Mouse (Mus musculus): ENCODE measurements around the gene Prdm5. TPM values are rescaled to one million over a fixed set of nuclear protein-coding genes. Genes with fewer than 3 reads are reported as not detected.

Prdm5 gene
- total RNA-seq (2021) = 10 to 100 TPM in 1 of 2 experiments, 1 to 10 TPM in 1; 9.5 to 10.2 TPM
- long read RNA-seq, partial matches to known transcripts = 0 of 3 reads
- long read RNA-seq, other reads (novel, unspliced or antisense) = 2 of 3 reads

DNA sequence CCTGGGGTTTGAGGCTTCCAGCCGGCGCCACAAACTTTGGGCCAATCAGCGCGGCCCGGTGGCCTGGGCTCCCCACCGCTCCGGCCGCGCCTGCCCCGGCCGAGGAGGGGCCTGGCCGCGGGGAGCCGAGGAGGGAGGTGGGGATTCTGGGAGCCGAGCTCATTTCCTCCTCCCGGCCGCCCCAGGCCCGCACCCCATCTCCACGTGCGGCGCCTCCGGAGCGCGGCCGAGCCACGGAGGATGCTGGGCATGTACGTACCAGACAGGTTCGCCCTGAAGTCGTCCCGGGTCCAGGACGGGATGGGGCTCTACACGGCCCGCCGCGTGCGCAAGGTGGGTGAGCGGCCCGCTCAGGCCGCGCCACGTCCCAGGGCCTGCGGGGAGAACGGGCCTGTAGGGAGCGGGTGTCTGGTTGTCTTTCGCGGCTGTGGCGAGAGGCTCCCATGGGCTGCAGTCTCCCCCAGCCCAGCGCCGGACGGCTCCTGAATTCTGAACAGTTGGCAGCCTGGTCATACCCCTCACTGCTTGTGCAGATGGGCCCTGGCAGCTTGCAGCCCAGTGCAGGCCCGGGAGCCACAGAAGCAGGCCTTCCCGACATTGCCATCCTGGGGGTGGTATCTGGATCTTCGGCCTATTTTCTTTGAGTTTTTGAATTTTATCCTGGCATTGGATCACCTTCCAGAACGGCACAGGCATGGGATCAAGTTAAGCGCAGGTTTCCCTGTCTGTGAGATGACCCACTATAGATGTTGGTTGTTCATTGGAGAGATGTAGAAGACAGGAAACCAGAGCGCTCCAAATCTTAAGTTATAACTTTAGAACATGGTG, at the start of gene Prdm5:
Gene Prdm5 (plus strand): TSS at position 128 of the 828 bp plus-strand sequence.
- peak; percentile 58 to 69 for DNase-seq (ENCODE audit: low spot score in 2 of 2)

GRCm38 (mm10) chr6:65739442-65739841, 39.3 kb upstream of the Prdm5 start:
- no peak for DNase-seq (ENCODE audit: low spot score in 2 of 2)

- DNase-seq (ENCODE audit: low spot score in 2 of 2) = no peak
These were observed 35.5 kb upstream of the Prdm5 start for GRCm38 (mm10) chr6:65743144-65743870.

GRCm38 (mm10) chr6:65743871-65744202, 35.0 kb upstream of the Prdm5 start:
- no peak for DNase-seq (ENCODE audit: low spot score in 2 of 2)

DNA sequence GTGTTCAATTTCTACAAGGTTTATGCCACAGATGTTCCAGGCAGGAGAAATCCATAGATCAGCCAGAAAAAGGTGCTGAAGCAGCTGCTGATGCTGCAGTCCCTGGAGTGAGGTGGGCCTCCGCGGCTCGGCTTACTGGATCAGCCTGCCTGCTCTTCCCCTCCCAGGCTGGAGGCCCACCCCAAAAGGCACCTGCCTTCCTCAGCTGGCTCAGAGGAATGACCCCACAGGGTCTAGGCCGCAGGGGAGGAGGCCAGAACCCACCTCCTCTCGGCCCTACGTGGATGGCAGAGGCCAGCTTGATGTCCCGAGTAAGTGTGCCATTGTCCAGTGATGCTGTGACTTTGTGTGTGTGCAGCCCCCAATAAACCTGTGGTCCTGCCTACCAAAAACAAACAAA, 20.6 kb upstream of the Prdm5 start:
- no peak for DNase-seq (ENCODE audit: low spot score in 2 of 2)

- no peak for DNase-seq (ENCODE audit: low spot score in 2 of 2)
These were observed 19.6 kb upstream of the Prdm5 start for GRCm38 (mm10) chr6:65759174-65759573.

- no peak for DNase-seq (ENCODE audit: low spot score in 2 of 2)
These were observed 18.7 kb upstream of the Prdm5 start for GRCm38 (mm10) chr6:65760073-65760472.

GRCm38 (mm10) chr6:65764459-65764858, 14.3 kb upstream of the Prdm5 start:
- DNase-seq (ENCODE audit: low spot score in 2 of 2) = no peak

- peak in 1 of 2 experiments; percentile 18 for DNase-seq (ENCODE audit: low spot score in 2 of 2)
These were observed 13.7 kb upstream of the Prdm5 start for GRCm38 (mm10) chr6:65765057-65765456.

DNA sequence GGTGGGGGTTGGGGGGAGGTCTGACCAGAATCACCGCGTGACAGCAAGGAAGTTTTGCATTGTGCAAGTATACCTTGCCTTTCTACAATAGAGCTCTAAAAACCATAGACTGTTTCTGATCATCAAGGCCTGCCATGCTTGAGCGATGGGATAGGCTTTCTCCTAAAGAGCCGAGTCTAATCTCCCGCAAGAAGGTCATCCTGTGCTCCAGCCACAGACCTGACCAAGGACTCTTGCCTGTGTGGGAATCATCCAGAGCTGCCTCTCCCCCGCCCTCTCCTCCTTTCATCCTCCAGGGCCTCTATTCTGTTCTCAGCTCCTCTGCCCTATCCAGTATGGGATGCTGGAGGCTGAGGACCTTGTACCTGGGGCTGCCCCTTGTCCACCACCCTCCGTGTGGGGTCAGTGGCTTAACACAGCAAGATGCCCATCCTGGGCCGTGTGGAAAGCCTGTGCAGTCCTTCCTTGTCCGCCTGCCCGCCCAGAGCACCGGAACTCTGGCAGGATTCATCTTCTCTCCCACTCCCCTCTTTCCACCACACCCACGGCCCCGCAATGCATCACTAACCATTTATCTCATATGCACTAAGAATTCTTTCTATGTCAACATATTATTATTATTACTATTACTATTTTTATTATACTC, 12.9 kb upstream of the Prdm5 start:
- no peak for DNase-seq (ENCODE audit: low spot score in 2 of 2)

DNA sequence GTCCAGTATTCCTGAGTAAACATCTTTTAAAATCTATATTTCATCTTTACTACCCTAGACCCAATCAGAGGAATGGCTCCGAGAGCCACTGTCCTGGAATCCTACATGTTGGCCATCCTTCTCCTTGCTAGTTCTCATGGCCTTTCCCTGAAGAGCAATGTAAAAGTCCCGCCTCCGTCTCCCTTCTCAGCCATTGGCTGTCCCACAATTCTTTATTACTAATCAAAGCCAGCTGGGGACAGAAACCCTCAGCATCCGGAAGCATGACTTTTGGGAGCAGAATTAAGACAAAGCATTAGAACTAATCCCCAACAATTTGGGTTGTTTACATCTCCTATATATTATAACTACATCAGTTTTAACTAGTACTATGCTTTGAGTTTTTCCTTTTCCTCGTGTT, 10.9 kb upstream of the Prdm5 start:
- no peak for DNase-seq (ENCODE audit: low spot score in 2 of 2)

GRCm38 (mm10) chr6:65773566-65773965, 5.2 kb upstream of the Prdm5 start:
- DNase-seq (ENCODE audit: low spot score in 2 of 2) = no peak

DNA sequence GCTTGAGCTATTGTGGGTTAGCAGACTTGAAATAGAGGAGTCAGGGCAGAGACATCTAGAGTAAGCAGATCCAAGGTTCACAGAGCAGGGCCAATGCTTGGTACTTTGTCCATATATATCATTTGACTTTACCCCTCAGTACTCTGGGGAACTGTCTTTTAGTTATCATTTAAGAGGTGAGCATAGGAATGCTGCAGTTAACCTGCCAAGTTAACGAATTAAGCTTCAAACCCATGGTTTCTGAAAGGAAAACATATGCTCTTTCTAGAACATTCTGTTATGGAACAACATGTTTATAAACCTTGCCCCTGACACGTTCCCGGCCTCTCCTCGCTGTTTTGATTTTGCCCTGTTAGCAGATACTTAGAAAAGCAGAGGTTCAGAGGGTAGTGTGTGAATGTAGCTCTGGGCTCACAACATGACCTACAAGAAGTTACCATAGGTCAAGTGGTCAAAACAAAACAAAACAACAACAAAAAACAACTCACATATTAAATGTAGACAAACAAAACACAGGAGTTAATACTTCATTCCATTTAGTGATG, 973 bp downstream of the Prdm5 start:
- DNase-seq (ENCODE audit: low spot score in 2 of 2) = no peak

- no peak for DNase-seq (ENCODE audit: low spot score in 2 of 2)
These were observed 2.7 kb downstream of the Prdm5 start for GRCm38 (mm10) chr6:65781441-65781840.

GRCm38 (mm10) chr6:65783670-65784069, 4.9 kb downstream of the Prdm5 start:
- DNase-seq (ENCODE audit: low spot score in 2 of 2) = no peak

- no peak for DNase-seq (ENCODE audit: low spot score in 2 of 2)
These were observed 14.1 kb downstream of the Prdm5 start for GRCm38 (mm10) chr6:65792923-65793322.

DNA sequence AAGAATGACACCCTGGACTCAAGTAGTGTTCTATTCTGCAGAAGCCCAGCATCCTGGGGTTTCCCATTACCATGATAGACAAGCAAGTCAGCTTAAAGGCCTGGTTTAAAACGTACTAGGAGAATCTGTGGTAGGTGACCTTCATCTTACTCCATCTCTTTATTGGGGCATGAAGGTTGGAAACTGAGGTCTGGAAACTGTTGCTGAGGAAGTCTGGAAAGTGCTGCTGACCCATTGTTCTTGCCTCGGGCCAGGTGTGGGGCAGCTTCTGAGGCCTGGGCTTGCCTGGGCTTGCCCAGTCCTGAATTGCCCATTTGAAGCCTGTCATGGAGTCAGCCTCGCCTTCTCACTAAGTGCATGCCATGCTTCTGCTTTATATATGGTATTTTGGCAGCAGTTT, 17.8 kb downstream of the Prdm5 start:
- no peak for DNase-seq (ENCODE audit: low spot score in 2 of 2)

DNA sequence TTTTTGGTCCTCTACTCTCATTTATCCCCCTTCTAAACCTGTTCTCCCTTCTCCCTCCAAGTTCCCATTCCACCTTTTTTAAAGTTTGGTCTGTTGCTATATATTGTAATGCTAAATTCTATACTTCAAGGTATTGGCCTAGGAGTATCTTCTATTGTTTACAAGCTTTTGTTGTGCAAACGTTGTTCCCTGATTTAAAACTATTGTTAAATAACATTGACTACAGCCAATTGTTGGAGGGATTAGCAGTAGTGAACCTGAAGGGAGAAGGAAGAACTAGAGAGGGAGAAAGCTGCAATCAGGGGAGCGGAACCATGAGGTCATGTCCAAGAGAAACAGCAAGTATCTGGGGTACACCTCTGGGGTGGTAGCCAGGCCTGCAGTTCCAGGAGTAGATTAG, 18.5 kb downstream of the Prdm5 start:
- DNase-seq (ENCODE audit: low spot score in 2 of 2) = no peak

GRCm38 (mm10) chr6:65798390-65798789, 19.6 kb downstream of the Prdm5 start:
- no peak for DNase-seq (ENCODE audit: low spot score in 2 of 2)

- DNase-seq (ENCODE audit: low spot score in 2 of 2) = no peak
These were observed 32.9 kb downstream of the Prdm5 start for GRCm38 (mm10) chr6:65811685-65812084.

DNA sequence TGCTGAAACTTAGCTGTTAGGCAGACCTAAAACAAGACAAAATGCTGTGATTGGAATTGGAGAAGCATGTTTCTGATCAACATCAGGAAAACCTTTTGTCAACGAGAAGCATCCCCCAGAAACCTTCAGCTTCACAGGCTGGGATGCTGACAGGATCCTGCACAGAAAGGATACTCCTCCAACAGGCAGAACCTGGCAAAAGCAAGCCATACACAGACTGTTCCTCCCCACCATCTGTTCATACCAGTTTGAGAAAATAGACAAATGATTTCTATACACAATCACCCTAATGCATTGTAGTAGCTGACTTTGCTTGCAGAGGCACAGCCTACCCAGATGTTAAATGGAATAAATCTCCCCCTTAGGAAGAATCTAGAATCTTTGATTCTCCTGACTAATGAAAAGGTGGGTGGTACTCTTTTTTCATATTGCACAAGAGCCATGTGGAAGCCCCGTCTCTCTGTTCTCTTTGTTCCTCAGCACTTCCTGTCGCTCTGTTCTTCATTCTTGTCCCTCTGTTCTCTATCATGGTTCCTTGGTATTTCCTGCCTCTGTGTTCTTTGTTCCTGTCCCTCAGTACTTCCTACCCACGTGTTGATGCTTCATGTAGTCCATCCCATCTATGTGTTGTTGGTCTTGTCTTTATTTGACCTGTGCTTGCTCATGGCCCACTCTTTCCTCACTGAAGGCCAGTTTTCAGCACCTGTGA, 39.4 kb downstream of the Prdm5 start:
- DNase-seq (ENCODE audit: low spot score in 2 of 2) = peak; percentile 17 to 26
